31 mouse cellular contexts compared by ENCODE assay signal in the genomic region with DNA sequence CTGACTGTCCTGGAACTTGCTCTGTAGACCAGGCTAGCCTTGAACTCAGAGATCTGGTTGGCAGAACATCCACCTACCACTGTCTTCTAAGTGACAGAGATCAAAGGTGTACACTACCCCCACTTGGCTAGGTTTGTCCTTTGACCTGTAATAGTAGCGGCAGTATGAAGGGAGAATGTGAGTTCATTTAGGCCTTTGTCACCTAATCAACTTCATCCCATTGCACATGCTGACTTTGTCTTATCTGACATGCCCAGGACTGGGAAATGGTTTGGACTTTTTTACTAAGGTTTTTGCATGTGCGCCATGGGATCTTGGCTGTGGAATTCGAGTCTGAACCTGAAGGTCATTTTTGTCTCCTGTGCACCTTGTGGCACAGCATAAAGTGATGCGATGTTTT. TPM values are rescaled to one million over a fixed set of nuclear protein-coding genes. Genes with fewer than 3 reads are reported as not detected.
A peak's percentile ranks its signal among the peaks of the same experiment; 100 is the strongest.
DNase-seq lines count a peak whose midpoint lies in the region; ATAC-seq and TF ChIP-seq lines count a peak whose summit lies in the region.
"Had no signal": no experiment of that assay in that cellular context is flagged by ENCODE, and none has a peak within 500 bp of the region (broad histone marks: within the 10 kb centered on the region; RNA-seq: fewer than 3 reads in every experiment).

No protein-coding gene starts in this region.

- peak; percentile 62 for TF ChIP-seq EP300 in liver, embryonic 14.5 days (IDR thresholded peaks at IDR 0.05; ENCODE audit: low read depth)

- peak; percentile 32; the same call in 1 of the 2 replicates for ATAC-seq in erythroblast, adult 5-6 weeks (replicated peaks; ENCODE audit: low FRiP score, poor library complexity, severe bottlenecking)
- peak; percentile 45 for ATAC-seq in liver, embryonic 14.5 days (ENCODE audit: insufficient read depth)
- ATAC-seq in forebrain, postnatal 0 days: no peak
- no peak for ATAC-seq in hindbrain, postnatal 0 days
- ATAC-seq: forebrain, embryonic 16.5 days; intestine, embryonic 16.5 days; Patski had no signal

- H3K36me3 ChIP-seq in kidney, adult 2 months (ENCODE audit: control insufficient read depth, insufficient read depth, low read length): no peaks in the 10 kb centered on the region
- no peaks in the 10 kb centered on the region; the same call in 1 of the 2 replicates for H3K36me3 ChIP-seq in liver, embryonic 14.5 days (replicated peaks; ENCODE audit: control insufficient read depth, insufficient read depth, low read depth)
- H3K36me3 ChIP-seq in forebrain, postnatal 0 days (ENCODE audit: insufficient read depth): no peaks in the 10 kb centered on the region
- H3K36me3 ChIP-seq in hindbrain, postnatal 0 days (ENCODE audit: insufficient read depth, low read length): no peaks in the 10 kb centered on the region
- H3K36me3 ChIP-seq: embryonic facial prominence, embryonic 12.5 days; stomach, embryonic 15.5 days had no signal

- WGBS in kidney, adult 2 months: 70% methylated on average over 4 of the region's 4 CpGs
- 35% methylated on average over 4 of the region's 4 CpGs for WGBS in liver, embryonic 14.5 days (ENCODE audit: insufficient replicate concordance)
- 95% methylated on average over 4 of the region's 4 CpGs for WGBS in forebrain, postnatal 0 days
- 93% methylated on average over 4 of the region's 4 CpGs for WGBS in hindbrain, postnatal 0 days

- H3K9ac ChIP-seq in liver, embryonic 14.5 days (replicated peaks): no peak overlapping the region
- H3K9ac ChIP-seq in forebrain, postnatal 0 days: no peak overlapping the region
- no peak overlapping the region for H3K9ac ChIP-seq in hindbrain, postnatal 0 days (replicated peaks; ENCODE audit: low read length)
- H3K9ac ChIP-seq: embryonic facial prominence, embryonic 12.5 days; heart, embryonic 13.5 days; liver, embryonic 15.5 days; stomach, embryonic 15.5 days had no signal

- DNase-seq in kidney, adult 2 months: peak; percentile 43
- DNase-seq in kidney, postnatal 25 days: no peak
- DNase-seq in liver, embryonic 14.5 days (ENCODE audit: low read depth in 3 of 3, low spot score in 3 of 3): no peak
- DNase-seq in yolk sac, embryonic 10.5 days (ENCODE audit: low spot score): peak; percentile 27
- no peak for DNase-seq in thymus, postnatal 10 days (ENCODE audit: low spot score in 2 of 2)
- DNase-seq in forebrain, postnatal 0 days: no peak
- DNase-seq in hindbrain, postnatal 0 days (ENCODE audit: low spot score): no peak
- DNase-seq: adrenal gland, postnatal 10 days; cerebellum, adult 11-12 months; cerebellum, adult 9-11 months; embryo, embryonic 11 days; gastrocnemius, postnatal 10 days; heart, postnatal 10 days; kidney, postnatal 14 days; lung, postnatal 36 days; midbrain, embryonic 14.5 days; retina, postnatal 1 day; right cerebral cortex, postnatal 14 days; thymus, postnatal 25 days had no signal

- H3K4me1 ChIP-seq in kidney, adult 2 months (ENCODE audit: control insufficient read depth, insufficient read depth, low read length): peaks cover 34% of the 10 kb centered on the region
- peaks cover 32 to 41% of the 10 kb centered on the region in 2 experiments for H3K4me1 ChIP-seq in liver, embryonic 14.5 days (replicated peaks; ENCODE audit: control insufficient read depth in 2 of 2, insufficient read depth in 2 of 2, low read length in 1 of 2)
- 0 out of 2 replicates have a peak, but pooled peaks cover 6% of the 10 kb centered on the region for H3K4me1 ChIP-seq in forebrain, postnatal 0 days (ENCODE audit: insufficient read depth)
- 0 out of 2 replicates have a peak, but pooled peaks cover 4% of the 10 kb centered on the region for H3K4me1 ChIP-seq in hindbrain, postnatal 0 days (ENCODE audit: insufficient read depth, low read length)

- H3K4me2 ChIP-seq in liver, embryonic 14.5 days (ENCODE audit: low read depth): peak overlapping the region; percentile 6; the same call in 1 of the 2 replicates
- H3K4me2 ChIP-seq in forebrain, postnatal 0 days (ENCODE audit: low read depth): no peak overlapping the region
- H3K4me2 ChIP-seq in hindbrain, postnatal 0 days (ENCODE audit: low read depth, low read length): no peak overlapping the region
- H3K4me2 ChIP-seq: embryonic facial prominence, embryonic 12.5 days; heart, embryonic 13.5 days; liver, embryonic 15.5 days; stomach, embryonic 15.5 days had no signal

- H3K27ac ChIP-seq in kidney, adult 2 months (ENCODE audit: insufficient read depth, low read depth, low read length): no peak overlapping the region
- no peak overlapping the region for H3K27ac ChIP-seq in liver, embryonic 14.5 days
- H3K27ac ChIP-seq in forebrain, postnatal 0 days (ENCODE audit: low read depth, low read length): no peak overlapping the region
- no peak overlapping the region for H3K27ac ChIP-seq in hindbrain, postnatal 0 days
- H3K27ac ChIP-seq: embryonic facial prominence, embryonic 12.5 days; heart, embryonic 13.5 days; liver, embryonic 15.5 days; stomach, embryonic 15.5 days had no signal

- no peak for TF ChIP-seq POLR2A in kidney, adult 2 months (IDR thresholded peaks at IDR 0.05; ENCODE audit: low read depth, low read length)

- no peaks in the 10 kb centered on the region for H3K27me3 ChIP-seq in kidney, adult 2 months (replicated peaks; ENCODE audit: control insufficient read depth, insufficient read depth, low read length)
- no peaks in the 10 kb centered on the region for H3K27me3 ChIP-seq in liver, embryonic 14.5 days (ENCODE audit: control insufficient read depth, insufficient read depth, low read length)
- no peaks in the 10 kb centered on the region for H3K27me3 ChIP-seq in forebrain, postnatal 0 days (ENCODE audit: insufficient read depth, low read length)
- no peaks in the 10 kb centered on the region for H3K27me3 ChIP-seq in hindbrain, postnatal 0 days (ENCODE audit: insufficient read depth, low read length)
- H3K27me3 ChIP-seq: CH12.LX; embryonic facial prominence, embryonic 12.5 days; heart, embryonic 13.5 days; liver, embryonic 15.5 days; megakaryocyte, embryonic 14.5 days; Patski; stomach, embryonic 15.5 days had no signal

- no peak overlapping the region for H3K4me3 ChIP-seq in kidney, adult 2 months (ENCODE audit: insufficient read depth, low read depth, low read length)
- no peak overlapping the region for H3K4me3 ChIP-seq in liver, embryonic 14.5 days (ENCODE audit: insufficient read depth in 1 of 2, low read depth in 2 of 2, low read length in 2 of 2)
- H3K4me3 ChIP-seq in forebrain, postnatal 0 days (ENCODE audit: low read depth, low read length): no peak overlapping the region
- H3K4me3 ChIP-seq in hindbrain, postnatal 0 days (ENCODE audit: low read length): no peak overlapping the region
- H3K4me3 ChIP-seq: embryonic facial prominence, embryonic 12.5 days; heart, embryonic 13.5 days; layer of hippocampus, adult 2 months; liver, embryonic 15.5 days; megakaryocyte, embryonic 14.5 days; stomach, embryonic 15.5 days had no signal

- no peaks in the 10 kb centered on the region for H3K9me3 ChIP-seq in liver, embryonic 14.5 days (ENCODE audit: control insufficient read depth, low read length)
- no peaks in the 10 kb centered on the region for H3K9me3 ChIP-seq in forebrain, postnatal 0 days (ENCODE audit: low read length)
- H3K9me3 ChIP-seq in hindbrain, postnatal 0 days (ENCODE audit: low read length): no peaks in the 10 kb centered on the region
- H3K9me3 ChIP-seq: embryonic facial prominence, embryonic 12.5 days; G1E; heart, embryonic 13.5 days; liver, embryonic 15.5 days; megakaryocyte, embryonic 14.5 days; stomach, embryonic 15.5 days had no signal

- TF ChIP-seq CTCF in kidney, adult 2 months (conservative IDR thresholded peaks at IDR 0.05; ENCODE audit: insufficient read depth, insufficient read length, low read depth, low read length): no peak
- no peak for TF ChIP-seq CTCF in liver, embryonic 14.5 days (IDR thresholded peaks at IDR 0.05; ENCODE audit: low read depth)
- TF ChIP-seq CTCF in forebrain, postnatal 0 days (IDR thresholded peaks at IDR 0.05; ENCODE audit: low read depth): no peak
- TF ChIP-seq CTCF in hindbrain, postnatal 0 days (IDR thresholded peaks at IDR 0.05; ENCODE audit: low read depth): no peak

RNA-seq across cellular contexts. Expression of a gene that starts 6.4 kb away (rescaled TPM):
- polyA plus RNA-seq in kidney, adult 2 months (2012; rRNA removed): 22.3 and 26.7 TPM in 2 replicates
- 22.3 and 24.0 TPM in 2 replicates for total RNA-seq in erythroblast, adult 5-6 weeks (2015; ENCODE audit: low replicate concordance)
- 15.9 and 19.8 TPM in 2 replicates for total RNA-seq in erythroblast, adult 5-6 weeks (2017; ENCODE audit: low replicate concordance)
- 2.7 and 6.5 TPM in 2 replicates for polyA plus RNA-seq in liver, embryonic 14.5 days (2012; rRNA removed)
- 3.8 and 6.7 TPM in 2 replicates for polyA plus RNA-seq in liver, embryonic 14.5 days (2014; fragmentation: Nextera tagmentation; extraction: Ambion mirVana)
- total RNA-seq in forebrain, postnatal 0 days (2014; rRNA removed): 35.3 and 44.9 TPM in 2 replicates
- 5.2 and 7.5 TPM in 2 replicates for polyA plus RNA-seq in forebrain, postnatal 0 days (2015; fragmentation: Nextera tagmentation; extraction: Ambion mirVana)
- 33.1 and 50.3 TPM in 2 replicates for total RNA-seq in hindbrain, postnatal 0 days (2014; rRNA removed)
- 9.7 and 12.8 TPM in 2 replicates for polyA plus RNA-seq in hindbrain, postnatal 0 days (2015; fragmentation: Nextera tagmentation; extraction: Ambion mirVana)

Comparison
In these comparisons a context has a peak if more than half of its experiments do, and no peak if none do; other contexts are left out.
1. DNase-seq: peak in kidney, adult 2 months (single experiment) and yolk sac, embryonic 10.5 days (single experiment); none in kidney, postnatal 25 days (0 of 2), liver, embryonic 14.5 days (0 of 3), thymus, postnatal 10 days (0 of 2), forebrain, postnatal 0 days (single experiment) and hindbrain, postnatal 0 days (single experiment).
2. ATAC-seq: peak in erythroblast, adult 5-6 weeks (single experiment) and liver, embryonic 14.5 days (single experiment); none in forebrain, postnatal 0 days (single experiment) and hindbrain, postnatal 0 days (single experiment).